Comparison of ENCODE assay signal across 7 mouse cellular contexts in genomic region chr1:36149411-36149810, GRCm38 (mm10).
DNase-seq lines count a peak whose midpoint lies in the region; ATAC-seq and TF ChIP-seq lines count a peak whose summit lies in the region.

No protein-coding gene starts in this region.

- TF ChIP-seq EP300 in liver, embryonic 14.5 days (IDR thresholded peaks at IDR 0.05; ENCODE audit: low read depth): no peak

- 54% methylated on average over 1 of the region's 1 CpGs for WGBS in kidney, postnatal 0 days
- WGBS in kidney, embryonic 16.5 days: 75% methylated on average over 1 of the region's 1 CpGs
- WGBS in liver, embryonic 14.5 days (ENCODE audit: insufficient replicate concordance): 32% methylated on average over 1 of the region's 1 CpGs

- no peaks in the 10 kb centered on the region for H3K4me1 ChIP-seq in kidney, postnatal 0 days (replicated peaks; ENCODE audit: insufficient read depth, low read length)
- H3K4me1 ChIP-seq in kidney, embryonic 16.5 days (ENCODE audit: insufficient read depth, low read length): no peaks in the 10 kb centered on the region
- no peaks in the 10 kb centered on the region for H3K4me1 ChIP-seq in liver, embryonic 14.5 days (replicated peaks; ENCODE audit: control insufficient read depth in 2 of 2, insufficient read depth in 2 of 2, low read length in 1 of 2)

- no peak overlapping the region for H3K4me3 ChIP-seq in kidney, postnatal 0 days (replicated peaks; ENCODE audit: low read depth, low read length)
- H3K4me3 ChIP-seq in kidney, embryonic 16.5 days (ENCODE audit: low read length): no peak overlapping the region
- H3K4me3 ChIP-seq in liver, embryonic 14.5 days (ENCODE audit: insufficient read depth in 1 of 2, low read depth in 2 of 2, low read length in 2 of 2): no peak overlapping the region

- H3K27ac ChIP-seq in kidney, postnatal 0 days: no peak overlapping the region
- no peak overlapping the region for H3K27ac ChIP-seq in kidney, embryonic 16.5 days (ENCODE audit: low read length)
- no peak overlapping the region for H3K27ac ChIP-seq in liver, embryonic 14.5 days

- TF ChIP-seq CTCF in kidney, postnatal 0 days (IDR thresholded peaks at IDR 0.05; ENCODE audit: low read depth): peak; percentile 68
- TF ChIP-seq CTCF in liver, embryonic 14.5 days (IDR thresholded peaks at IDR 0.05; ENCODE audit: low read depth): peak; percentile 74

- DNase-seq in kidney, postnatal 0 days (ENCODE audit: low spot score): peak; percentile 37
- DNase-seq in MEL-GATA-1-ER (ENCODE audit: extremely low read depth, low read depth): peak; percentile 19
- DNase-seq in cerebellum, postnatal 10 days: peak; percentile 39 to 51
- no peak for DNase-seq in liver, embryonic 14.5 days (ENCODE audit: low read depth in 3 of 3, low spot score in 3 of 3)
- DNase-seq in thymus, postnatal 14 days: peak; percentile 93
- DNase-seq in ovary, postnatal 14 days (ENCODE audit: low spot score): no peak

- H3K27me3 ChIP-seq in kidney, postnatal 0 days (ENCODE audit: insufficient read depth, low read length): no peaks in the 10 kb centered on the region
- H3K27me3 ChIP-seq in kidney, embryonic 16.5 days (ENCODE audit: insufficient read depth, low read length): no peaks in the 10 kb centered on the region
- no peaks in the 10 kb centered on the region for H3K27me3 ChIP-seq in liver, embryonic 14.5 days (ENCODE audit: control insufficient read depth, insufficient read depth, low read length)

- H3K9ac ChIP-seq in kidney, postnatal 0 days (ENCODE audit: low read depth, low read length): no peak overlapping the region
- H3K9ac ChIP-seq in kidney, embryonic 16.5 days (replicated peaks; ENCODE audit: low read length): no peak overlapping the region
- H3K9ac ChIP-seq in liver, embryonic 14.5 days (replicated peaks): no peak overlapping the region

- H3K4me2 ChIP-seq in kidney, postnatal 0 days (ENCODE audit: low read length): no peak overlapping the region
- no peak overlapping the region for H3K4me2 ChIP-seq in kidney, embryonic 16.5 days (replicated peaks; ENCODE audit: low read depth, low read length)
- no peak overlapping the region for H3K4me2 ChIP-seq in liver, embryonic 14.5 days (ENCODE audit: low read depth)

- H3K36me3 ChIP-seq in kidney, postnatal 0 days (ENCODE audit: insufficient read depth, low read length): peaks cover 56% of the 10 kb centered on the region
- peaks cover 53% of the 10 kb centered on the region for H3K36me3 ChIP-seq in kidney, embryonic 16.5 days (ENCODE audit: insufficient read depth, low read length)
- H3K36me3 ChIP-seq in liver, embryonic 14.5 days (replicated peaks; ENCODE audit: control insufficient read depth, insufficient read depth, low read depth): peaks cover 47% of the 10 kb centered on the region

- ATAC-seq in kidney, postnatal 0 days (replicated peaks; ENCODE audit: low FRiP score, low read depth): no peak
- ATAC-seq in kidney, embryonic 16.5 days (ENCODE audit: low FRiP score, low TSS enrichment): no peak
- ATAC-seq in liver, embryonic 14.5 days (ENCODE audit: insufficient read depth): 0 out of 2 replicates have a peak, but pooled peaks have one; percentile 48

- H3K9me3 ChIP-seq in kidney, postnatal 0 days (replicated peaks; ENCODE audit: low read length): no peaks in the 10 kb centered on the region
- no peaks in the 10 kb centered on the region for H3K9me3 ChIP-seq in kidney, embryonic 16.5 days (ENCODE audit: low read length)
- no peaks in the 10 kb centered on the region for H3K9me3 ChIP-seq in liver, embryonic 14.5 days (ENCODE audit: control insufficient read depth, low read length)

Comparison
In these comparisons a context has a peak if more than half of its experiments do, and no peak if none do; other contexts are left out.
1. DNase-seq: peak in kidney, postnatal 0 days (single experiment), MEL-GATA-1-ER (single experiment), cerebellum, postnatal 10 days (2 of 2) and thymus, postnatal 14 days (single experiment); none in liver, embryonic 14.5 days (0 of 3) and ovary, postnatal 14 days (single experiment).